Mouse (Mus musculus) midbrain, embryonic 13.5 days (tissue): ENCODE data around the gene Hspb9. TPM values are rescaled to one million over a fixed set of nuclear protein-coding genes. Genes with fewer than 3 reads are reported as not detected.

Experiments
- ATAC-seq: fragments of 200-750 bp; cut with Nextera tagmentation; 2 replicates; pipeline ENCODE4 v1.8.0; 2017; ENCODE audit warnings: mild to moderate bottlenecking, moderate TSS enrichment, moderate library complexity
- H3K27ac ChIP-seq: fragments of 300-500 bp; sonication (generic); 2 replicates; pipeline ENCODE4 v1.5.1; 2015; ENCODE audit warnings: inconsistent platforms, mild to moderate bottlenecking, moderate library complexity
- H3K27me3 ChIP-seq: fragments of 300-500 bp; sonication (generic); 2 replicates; pipeline ENCODE4 v1.6.1; 2015; ENCODE audit warnings: mild to moderate bottlenecking, inconsistent platforms
- H3K36me3 ChIP-seq: fragments of 300-500 bp; sonication (generic); 2 replicates; pipeline ENCODE4 v1.6.1; 2015; ENCODE audit warnings: mild to moderate bottlenecking, inconsistent platforms
- H3K4me1 ChIP-seq: fragments of 300-500 bp; sonication (generic); replicated peaks from 2 replicates; pipeline ENCODE4 v1.6.1; 2015; ENCODE audit warnings: inconsistent platforms
- H3K4me2 ChIP-seq: fragments of 300-500 bp; sonication (generic); replicated peaks from 2 replicates; pipeline ENCODE4 v1.6.1; 2015; ENCODE audit warnings: moderate library complexity, mild to moderate bottlenecking, inconsistent platforms
- H3K4me3 ChIP-seq: fragments of 300-500 bp; sonication (generic); replicated peaks from 2 replicates; pipeline ENCODE4 v1.5.1; 2015; ENCODE audit warnings: mild to moderate bottlenecking, inconsistent platforms
- H3K9ac ChIP-seq: fragments of 300-500 bp; sonication (generic); replicated peaks from 2 replicates; pipeline ENCODE4 v1.6.1; 2015; ENCODE audit warnings: mild to moderate bottlenecking, inconsistent platforms
- H3K9me3 ChIP-seq: fragments of 300-500 bp; sonication (generic); 2 replicates; pipeline ENCODE4 v1.6.1; 2016; ENCODE audit warnings: mild to moderate bottlenecking, inconsistent platforms
- WGBS: fragments of 180-500 bp; shearing (Covaris S2); methylation state at CpG from one replicate; pipeline ENCODE4 v1.1.7; 2015; 5-methylcytosine and 5-hydroxymethylcytosine counted together
- polyA plus RNA-seq: library from polyadenylated mRNA; unstranded; fragments of >200 nt; fragmentation: Nextera tagmentation; extraction: Ambion mirVana; gene quantifications from 2 replicates; pipeline ENCODE4 v1.2.1, GENCODE M21; 2015

Gene Hspb9
- polyA plus RNA-seq = 0.26 TPM in 1 of 2 replicates, not detected in the other

DNA sequence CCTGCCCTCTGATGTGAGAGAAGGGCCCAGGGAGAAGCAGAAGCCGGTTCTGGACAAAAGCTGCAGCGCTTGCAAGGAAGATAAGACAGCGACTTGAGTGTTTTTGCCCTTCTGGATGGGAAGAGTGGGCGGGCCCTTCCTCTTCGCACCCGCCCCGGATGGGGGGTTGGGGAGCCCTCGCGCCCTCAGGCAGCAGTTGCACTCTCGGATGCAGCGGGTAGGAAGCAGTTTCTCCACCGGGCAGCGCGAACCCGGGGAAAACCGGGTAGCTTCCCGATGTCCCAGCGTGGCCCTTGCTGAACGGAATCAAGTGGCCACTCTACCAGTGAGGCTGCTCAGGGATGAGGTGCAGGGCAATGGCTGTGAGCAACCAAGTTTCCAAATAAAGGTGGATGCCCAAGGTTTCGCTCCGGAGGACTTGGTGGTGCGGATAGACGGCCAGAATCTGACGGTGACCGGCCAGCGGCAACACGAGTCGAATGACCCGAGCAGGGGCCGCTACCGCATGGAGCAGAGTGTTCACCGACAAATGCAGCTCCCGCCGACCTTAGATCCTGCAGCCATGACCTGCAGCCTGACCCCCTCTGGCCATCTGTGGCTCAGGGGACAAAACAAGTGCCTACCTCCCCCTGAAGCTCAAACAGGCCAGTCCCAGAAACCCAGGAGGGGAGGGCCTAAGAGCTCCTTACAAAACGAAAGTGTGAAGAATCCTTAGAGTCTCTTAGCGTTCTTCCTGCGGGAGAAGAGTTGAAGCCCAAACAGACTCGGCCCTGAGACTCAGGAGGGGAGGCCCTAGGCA is at the start of gene Hspb9:
TSS of gene Hspb9 (plus strand) at position 116 of the 799 bp plus-strand sequence.
- H3K4me3 ChIP-seq = no peak within 1 kb of the TSS
- 5% methylated on average over 38 of the region's 38 CpGs for WGBS
- no peak for ATAC-seq

DNA sequence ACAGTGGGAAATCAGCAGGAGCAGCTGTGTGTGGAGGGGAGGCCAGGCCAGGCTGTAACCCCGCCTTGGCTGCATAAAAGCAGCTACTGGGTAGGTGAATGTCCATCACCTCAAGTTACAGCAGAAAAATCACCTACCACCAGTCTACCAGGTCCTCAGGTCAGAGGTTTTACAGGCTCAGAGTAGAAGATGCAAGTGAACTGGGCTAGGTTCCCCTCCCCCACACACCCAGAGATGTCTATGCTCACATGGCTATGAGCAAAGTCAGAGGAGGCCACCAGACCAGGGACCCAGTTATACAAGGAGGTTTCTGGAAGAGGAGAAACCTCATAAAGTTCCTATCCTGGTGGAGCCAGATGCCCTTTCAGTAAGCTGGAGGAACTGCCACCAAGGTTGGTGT is 42.6 kb upstream of the Hspb9 start:
- H3K27me3 ChIP-seq = no peaks in the 10 kb centered on the region; the same call in 1 of the 2 replicates
- no peak for ATAC-seq

More for the DNA sequence above, at the start of gene Hspb9:
- Histone ChIP-seq H3K4me2 (peak within 1 kb of the TSS; percentile 21; the same call in 1 of the 2 replicates), H3K4me1 (peaks cover 38% of the 10 kb centered on the region), H3K27me3 (no peaks in the 10 kb centered on the region), H3K27ac (no peak within 1 kb of the TSS), H3K9me3 (no peaks in the 10 kb centered on the region), H3K36me3 (peaks cover 55% of the 10 kb centered on the region), H3K9ac (peak within 1 kb of the TSS; percentile 10; the same call in 1 of the 2 replicates)

DNA sequence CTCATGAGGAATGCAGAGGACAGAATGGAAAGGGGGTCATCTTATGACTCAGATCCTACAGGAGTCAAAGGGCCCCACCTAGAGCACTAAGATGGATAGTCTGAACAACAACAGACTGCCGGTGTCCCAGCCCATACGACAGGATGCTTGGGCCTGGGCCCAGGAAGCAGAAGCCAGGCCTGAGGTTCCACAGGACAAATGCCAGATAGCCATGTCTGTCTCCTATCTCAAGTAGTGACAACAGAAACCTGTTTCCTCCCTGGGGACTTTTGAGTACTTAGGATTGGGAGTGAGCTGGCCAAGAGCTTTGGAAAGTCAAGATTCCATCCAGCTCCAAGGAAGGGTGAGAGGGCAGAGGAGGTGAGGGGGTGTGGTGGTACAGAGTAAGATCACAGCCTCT is 41.7 kb upstream of the Hspb9 start:
- ATAC-seq = no peak
- Histone ChIP-seq H3K9ac (no peak overlapping the region), H3K4me2 (no peak overlapping the region), H3K27me3 (no peaks in the 10 kb centered on the region; the same call in 1 of the 2 replicates), H3K4me1 (peaks cover 6% of the 10 kb centered on the region), H3K9me3 (no peaks in the 10 kb centered on the region), H3K36me3 (no peaks in the 10 kb centered on the region), H3K27ac (no peak overlapping the region), H3K4me3 (no peak overlapping the region)
- 87% methylated on average over 2 of the region's 2 CpGs for WGBS

More for the DNA sequence above, 42.6 kb upstream of the Hspb9 start:
- no peak overlapping the region for H3K27ac ChIP-seq
- no peak overlapping the region for H3K4me3 ChIP-seq
- no peak overlapping the region for H3K4me2 ChIP-seq
- no peak overlapping the region for H3K9ac ChIP-seq
- peaks cover 6% of the 10 kb centered on the region for H3K4me1 ChIP-seq
- WGBS = 67% methylated on average over 1 of the region's 1 CpGs
- no peaks in the 10 kb centered on the region for H3K36me3 ChIP-seq
- no peaks in the 10 kb centered on the region for H3K9me3 ChIP-seq

DNA sequence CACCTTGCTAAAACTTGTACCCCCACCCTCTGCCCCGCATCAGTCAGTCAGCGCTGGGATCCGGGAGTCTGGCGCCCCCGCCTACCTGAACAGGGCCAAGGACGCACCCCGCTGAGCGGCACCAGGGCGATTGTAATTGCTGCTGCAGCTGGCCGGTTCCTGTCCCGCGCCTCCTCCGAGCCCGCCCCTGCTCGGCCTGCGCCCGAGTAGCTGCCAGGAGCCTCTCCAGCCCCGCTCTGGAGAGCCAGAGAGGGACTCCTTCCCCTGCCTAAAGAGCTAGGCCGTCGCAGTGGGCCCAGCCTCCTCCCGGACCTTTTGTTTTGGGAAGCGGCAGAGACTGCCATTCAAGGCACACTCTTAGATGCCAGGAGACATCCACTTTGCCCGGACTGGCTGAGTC is 40.5 kb upstream of the Hspb9 start:
- Histone ChIP-seq H3K4me3 (peak overlapping the region; percentile 6; the same call in 1 of the 2 replicates), H3K27me3 (no peaks in the 10 kb centered on the region; the same call in 1 of the 2 replicates), H3K27ac (no peak overlapping the region), H3K4me1 (peaks cover 14% of the 10 kb centered on the region), H3K4me2 (peak overlapping the region; percentile 41), H3K36me3 (no peaks in the 10 kb centered on the region), H3K9me3 (no peaks in the 10 kb centered on the region), H3K9ac (peak overlapping the region; percentile 51; the same call in 1 of the 2 replicates)
- WGBS = 2% methylated on average over 23 of the region's 23 CpGs
- ATAC-seq = no peak

DNA sequence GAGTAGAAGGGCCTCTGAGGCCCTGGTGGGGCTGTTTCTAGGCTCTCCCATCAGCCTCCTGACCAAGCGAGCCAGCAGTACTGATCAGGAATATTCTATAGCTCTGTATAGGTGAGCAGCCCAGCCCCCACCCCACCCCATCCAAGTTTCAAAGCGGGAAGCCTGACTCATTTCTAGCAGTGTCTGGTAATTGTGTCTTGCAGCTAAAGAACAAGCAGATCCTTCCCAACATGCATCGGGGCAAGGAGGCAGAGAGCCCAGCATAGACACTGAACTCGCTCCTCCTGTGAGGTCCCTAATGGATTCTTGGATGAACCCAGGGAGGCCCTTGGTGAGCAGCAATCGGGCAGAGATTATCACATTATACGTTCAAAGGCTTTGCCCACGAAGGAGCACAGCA is 35.8 kb upstream of the Hspb9 start:
- no peak for ATAC-seq
- Histone ChIP-seq H3K9ac (no peak overlapping the region), H3K27me3 (no peaks in the 10 kb centered on the region; the same call in 1 of the 2 replicates)

DNA sequence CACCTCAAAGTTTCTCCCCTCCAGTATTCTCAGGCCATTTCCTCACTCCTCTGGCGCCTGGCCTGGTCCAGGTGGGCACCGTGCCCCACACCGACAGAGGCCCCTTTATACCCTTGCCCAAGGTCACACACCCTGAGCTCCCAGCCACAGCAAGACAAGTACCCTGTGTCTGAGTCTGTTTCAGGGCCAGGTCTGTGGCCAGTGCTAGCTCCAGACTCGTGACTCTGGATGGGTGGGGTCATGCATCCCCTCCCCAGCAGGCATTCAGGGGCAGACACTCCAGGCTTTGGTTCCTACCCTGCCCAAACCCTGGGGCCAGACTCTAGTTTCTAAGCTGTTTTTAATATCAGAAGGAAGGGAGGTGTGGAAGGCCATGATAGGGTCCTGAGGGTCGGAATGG is 31.8 kb upstream of the Hspb9 start:
- H3K4me1 ChIP-seq = 0 out of 2 replicates have a peak, but pooled peaks cover 8% of the 10 kb centered on the region
- H3K4me2 ChIP-seq = no peak overlapping the region
- no peak overlapping the region for H3K27ac ChIP-seq
- H3K4me3 ChIP-seq = no peak overlapping the region
- no peaks in the 10 kb centered on the region for H3K36me3 ChIP-seq
- ATAC-seq = no peak
- H3K9me3 ChIP-seq = no peaks in the 10 kb centered on the region
- H3K9ac ChIP-seq = no peak overlapping the region
- no peaks in the 10 kb centered on the region for H3K27me3 ChIP-seq
- WGBS = 80% methylated on average over 5 of the region's 5 CpGs

More for the DNA sequence above, 35.8 kb upstream of the Hspb9 start:
- H3K9me3 ChIP-seq = no peaks in the 10 kb centered on the region
- H3K4me1 ChIP-seq = peaks cover 14% of the 10 kb centered on the region
- H3K36me3 ChIP-seq = no peaks in the 10 kb centered on the region
- no peak overlapping the region for H3K4me2 ChIP-seq
- no peak overlapping the region for H3K4me3 ChIP-seq
- WGBS = 53% methylated on average over 7 of the region's 7 CpGs
- no peak overlapping the region for H3K27ac ChIP-seq

DNA sequence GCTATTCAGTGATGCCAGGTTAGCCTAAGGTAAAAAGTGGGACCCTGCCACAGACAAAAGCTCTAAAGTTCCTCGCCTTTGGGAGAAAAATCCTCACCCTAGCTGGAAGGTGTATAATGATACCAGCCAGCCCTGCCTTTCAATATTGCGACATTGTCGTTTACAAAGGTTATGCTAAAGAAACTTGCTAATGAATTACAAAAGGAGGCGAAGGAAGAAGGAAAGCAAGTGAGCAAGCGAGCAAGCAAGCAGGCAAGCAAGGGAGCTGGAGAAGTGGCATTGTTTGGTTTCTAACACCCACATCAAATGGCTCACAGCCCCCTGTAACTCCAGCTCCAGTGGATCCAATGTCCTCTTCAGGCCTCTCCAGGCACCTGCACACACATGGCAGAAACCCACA is 31.1 kb upstream of the Hspb9 start:
- Histone ChIP-seq H3K27me3 (no peaks in the 10 kb centered on the region), H3K4me3 (no peak overlapping the region), H3K4me1 (0 out of 2 replicates have a peak, but pooled peaks cover 6% of the 10 kb centered on the region), H3K4me2 (no peak overlapping the region), H3K36me3 (no peaks in the 10 kb centered on the region), H3K27ac (no peak overlapping the region), H3K9me3 (no peaks in the 10 kb centered on the region), H3K9ac (no peak overlapping the region)
- 74% methylated on average over 5 of the region's 5 CpGs for WGBS
- no peak for ATAC-seq

DNA sequence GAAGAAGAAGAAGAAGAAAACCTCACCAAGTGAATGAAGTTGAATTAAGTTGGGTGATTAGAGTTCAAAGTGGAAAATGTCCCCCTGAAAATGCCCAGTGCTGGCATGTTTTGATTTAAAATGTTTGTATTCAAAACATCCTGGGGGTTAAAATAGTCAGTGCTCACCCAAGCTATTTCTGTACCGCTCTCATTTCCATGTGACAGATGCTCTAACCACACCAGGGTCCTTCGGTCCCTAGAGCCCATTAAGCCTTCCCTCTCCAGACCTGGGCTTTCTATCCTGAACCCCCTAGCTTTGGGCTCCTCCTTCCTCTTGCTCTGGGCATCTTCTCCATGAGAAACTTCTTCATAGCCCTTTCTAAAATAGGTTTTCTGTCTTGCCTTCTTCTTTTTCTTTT is 29.6 kb upstream of the Hspb9 start:
- Histone ChIP-seq H3K9ac (no peak overlapping the region), H3K27me3 (no peaks in the 10 kb centered on the region), H3K4me3 (no peak overlapping the region), H3K4me2 (no peak overlapping the region), H3K36me3 (no peaks in the 10 kb centered on the region), H3K4me1 (no peaks in the 10 kb centered on the region), H3K27ac (no peak overlapping the region), H3K9me3 (no peaks in the 10 kb centered on the region)
- 88% methylated on average over 2 of the region's 2 CpGs for WGBS
- ATAC-seq = no peak

DNA sequence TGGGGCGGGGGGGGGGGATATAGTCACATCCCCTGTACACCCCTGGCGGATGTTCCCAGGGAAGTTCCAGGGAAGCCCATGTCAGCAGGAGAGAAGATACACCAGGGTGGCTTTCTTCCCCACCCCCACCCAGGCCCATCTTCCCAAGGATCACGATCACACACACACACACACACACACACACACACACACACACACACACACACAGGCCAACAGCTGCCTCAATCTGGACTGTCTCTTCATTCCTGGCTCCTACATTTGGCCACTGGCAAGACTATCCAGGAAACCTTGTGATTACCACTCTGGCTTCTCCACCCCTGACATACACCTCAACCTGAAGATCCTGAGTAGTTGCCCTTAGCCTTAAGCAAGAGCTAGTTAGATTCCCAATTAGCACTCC is 28.3 kb upstream of the Hspb9 start:
- Histone ChIP-seq H3K27me3 (peaks cover 5% of the 10 kb centered on the region; the same call in 1 of the 2 replicates), H3K27ac (no peak overlapping the region), H3K4me2 (no peak overlapping the region), H3K9ac (no peak overlapping the region), H3K4me1 (no peaks in the 10 kb centered on the region), H3K9me3 (no peaks in the 10 kb centered on the region), H3K4me3 (no peak overlapping the region), H3K36me3 (no peaks in the 10 kb centered on the region)
- no peak for ATAC-seq
- 82% methylated on average over 2 of the region's 3 CpGs for WGBS

DNA sequence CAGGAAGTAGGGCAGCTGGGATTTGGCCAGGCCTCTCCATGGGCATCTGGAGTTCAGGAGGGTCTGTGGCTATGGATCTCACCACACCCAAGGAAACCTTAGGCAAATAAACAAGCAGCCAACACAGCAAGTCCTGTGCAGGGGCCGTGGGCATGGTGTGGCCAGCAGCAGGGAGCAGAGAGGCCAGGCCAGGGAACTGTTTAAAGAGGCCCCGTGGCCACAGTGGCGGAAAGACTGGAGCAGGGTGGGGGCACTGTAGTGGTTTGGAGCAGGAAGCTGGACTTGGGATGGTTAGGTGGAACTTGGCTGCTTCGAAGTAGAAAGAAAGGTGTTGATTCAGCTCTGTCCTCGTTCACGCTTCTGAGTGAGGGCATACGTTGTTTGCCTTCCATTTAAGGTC is 26.4 kb upstream of the Hspb9 start:
- Histone ChIP-seq H3K4me2 (no peak overlapping the region), H3K27ac (no peak overlapping the region), H3K9me3 (no peaks in the 10 kb centered on the region), H3K9ac (no peak overlapping the region), H3K27me3 (peaks cover 22% of the 10 kb centered on the region), H3K4me1 (peaks cover 4% of the 10 kb centered on the region), H3K36me3 (no peaks in the 10 kb centered on the region), H3K4me3 (no peak overlapping the region)
- ATAC-seq = no peak
- 84% methylated on average over 7 of the region's 7 CpGs for WGBS

DNA sequence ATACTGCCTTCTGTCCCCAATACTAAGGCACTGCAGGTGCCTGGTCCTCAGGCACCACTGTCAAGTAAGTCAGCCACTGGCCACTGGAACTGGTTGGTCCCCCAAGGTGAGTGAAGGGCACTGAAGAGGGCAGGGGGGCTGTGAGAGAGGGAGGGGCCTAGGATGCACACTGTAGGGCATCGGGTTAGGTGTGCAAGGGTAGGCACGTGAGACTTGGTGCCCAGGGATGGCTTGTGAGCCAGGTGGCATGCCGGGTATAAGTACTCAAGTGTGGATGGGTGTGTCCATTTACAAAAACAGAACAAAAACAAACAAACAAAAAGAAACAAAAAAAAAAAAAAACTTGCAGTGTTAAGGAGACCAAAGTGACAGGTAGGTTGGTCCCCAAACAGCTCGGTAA is 25.2 kb upstream of the Hspb9 start:
- peaks cover 29% of the 10 kb centered on the region for H3K27me3 ChIP-seq
- H3K9ac ChIP-seq = no peak overlapping the region
- WGBS = 86% methylated on average over 4 of the region's 4 CpGs
- H3K4me1 ChIP-seq = peaks cover 14% of the 10 kb centered on the region
- no peak overlapping the region for H3K4me2 ChIP-seq
- no peak overlapping the region for H3K4me3 ChIP-seq
- H3K36me3 ChIP-seq = no peaks in the 10 kb centered on the region
- ATAC-seq = no peak
- no peak overlapping the region for H3K27ac ChIP-seq
- H3K9me3 ChIP-seq = no peaks in the 10 kb centered on the region

DNA sequence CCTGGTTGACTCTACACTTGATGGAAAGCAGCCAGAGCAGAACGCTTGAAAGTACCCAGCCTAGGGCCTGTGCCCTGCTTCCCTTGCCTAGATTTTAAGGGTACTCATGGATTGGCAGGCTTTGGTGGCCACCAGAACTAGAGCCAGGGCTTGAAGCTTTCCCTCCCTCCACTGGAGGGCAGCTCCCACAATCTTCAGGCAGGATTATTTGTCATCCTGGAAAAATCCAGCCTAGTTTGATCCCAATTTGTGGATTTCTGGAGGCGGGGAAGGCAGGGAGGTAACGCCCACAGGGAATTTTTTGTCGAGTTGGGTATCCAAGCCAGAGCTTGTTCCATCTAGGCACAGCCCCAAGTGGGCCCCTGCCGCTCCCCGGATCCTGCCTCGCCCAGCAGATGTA is 23.3 kb upstream of the Hspb9 start:
- no peaks in the 10 kb centered on the region for H3K36me3 ChIP-seq
- no peak for ATAC-seq
- no peak overlapping the region for H3K4me2 ChIP-seq
- peaks cover 14% of the 10 kb centered on the region for H3K4me1 ChIP-seq
- no peaks in the 10 kb centered on the region for H3K9me3 ChIP-seq
- 78% methylated on average over 7 of the region's 7 CpGs for WGBS
- H3K9ac ChIP-seq = no peak overlapping the region
- peaks cover 33% of the 10 kb centered on the region for H3K27me3 ChIP-seq
- no peak overlapping the region for H3K4me3 ChIP-seq
- no peak overlapping the region for H3K27ac ChIP-seq
